Comparison of ENCODE assay signal across 8 mouse cellular contexts in the genomic region with DNA sequence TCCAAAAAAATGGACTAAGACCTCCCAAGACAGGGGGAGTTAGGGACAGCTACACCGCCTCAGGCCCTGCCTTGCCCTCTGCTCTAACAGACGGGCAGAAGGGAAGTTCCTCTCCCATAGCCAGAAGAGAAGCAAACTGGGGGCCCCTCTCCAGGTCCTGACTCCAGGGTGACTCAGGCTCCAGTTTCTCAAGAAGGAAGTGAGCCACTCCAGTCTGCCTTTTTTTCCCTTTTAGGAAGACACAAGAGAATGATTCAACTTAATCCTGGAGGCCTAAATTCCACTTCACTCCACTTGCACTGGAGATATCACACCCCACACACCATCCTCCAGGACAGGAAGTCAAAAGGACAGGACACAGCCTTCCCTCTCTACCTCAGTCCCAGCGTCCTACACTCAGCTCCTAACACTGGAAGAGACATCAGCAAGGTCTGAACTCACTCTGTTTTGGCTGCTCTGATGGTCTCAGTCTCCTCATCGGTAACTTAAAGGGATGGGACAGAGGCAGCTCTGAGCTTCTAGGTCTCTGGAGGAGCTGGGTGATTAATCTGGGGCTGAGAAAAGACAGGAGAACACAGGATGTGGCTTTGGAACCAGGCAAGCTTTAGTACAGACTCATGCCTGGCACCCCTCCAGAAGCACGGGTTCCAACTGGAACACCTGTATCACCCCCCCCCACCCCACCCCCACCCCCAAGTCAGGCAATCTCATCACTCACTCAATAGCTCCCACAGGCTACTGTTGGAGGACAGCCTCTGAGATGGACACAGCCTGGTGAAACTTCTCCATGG. TPM values are rescaled to one million over a fixed set of nuclear protein-coding genes. Genes with fewer than 3 reads are reported as not detected.
A peak's percentile ranks its signal among the peaks of the same experiment; 100 is the strongest.
DNase-seq lines count a peak whose midpoint lies in the region; ATAC-seq and TF ChIP-seq lines count a peak whose summit lies in the region.

No protein-coding gene starts in this region.

- no peaks in the 10 kb centered on the region for H3K27me3 ChIP-seq in intestine, embryonic 15.5 days (replicated peaks)

- WGBS in intestine, embryonic 15.5 days = 31% methylated on average over 5 of the region's 5 CpGs

- peak overlapping the region; percentile 50 for H3K4me2 ChIP-seq in intestine, embryonic 15.5 days (replicated peaks)

- peaks cover 76% of the 10 kb centered on the region for H3K4me1 ChIP-seq in intestine, embryonic 15.5 days (replicated peaks)

- peak; percentile 7; the same call in 1 of the 2 replicates for ATAC-seq in intestine, embryonic 15.5 days
- 0 out of 2 replicates have a peak, but pooled peaks have one; percentile 32 for ATAC-seq in monocyte, adult 5-6 weeks (replicated peaks; ENCODE audit: insufficient number of reproducible peaks, low FRiP score, low TSS enrichment, poor library complexity, severe bottlenecking)

- peak overlapping the region; percentile 59; the same call in 1 of the 2 replicates for H3K27ac ChIP-seq in layer of hippocampus, adult 2 months
- H3K27ac ChIP-seq in intestine, embryonic 15.5 days = peak overlapping the region; percentile 94

- TF ChIP-seq CTCF in layer of hippocampus, adult 2 months (conservative IDR thresholded peaks at IDR 0.05) = no peak

- DNase-seq in layer of hippocampus, adult 2 months (ENCODE audit: low spot score in 2 of 2) = no peak
- DNase-seq in layer of hippocampus, adult 9-10 months (ENCODE audit: low spot score) = no peak
- DNase-seq in c-Kit-positive CD71-negative TER-119-negative erythroid progenitor cells, embryonic 14.5 days (ENCODE audit: low read depth) = peak; percentile 39
- no peak for DNase-seq in ovary, adult 18-20 months (ENCODE audit: low spot score)
- DNase-seq in retina, embryonic 14.5 days (ENCODE audit: low spot score) = no peak
- no peak for DNase-seq in urinary bladder, postnatal 36 days (ENCODE audit: low spot score in 2 of 2)

- no peak overlapping the region for H3K4me3 ChIP-seq in layer of hippocampus, adult 2 months
- no peak overlapping the region for H3K4me3 ChIP-seq in intestine, embryonic 15.5 days (replicated peaks)

- 0 out of 2 replicates have a peak overlapping the region, but pooled peaks have one; percentile 30 for H3K9ac ChIP-seq in intestine, embryonic 15.5 days

- H3K36me3 ChIP-seq in intestine, embryonic 15.5 days = peaks cover 1% of the 10 kb centered on the region; the same call in 1 of the 2 replicates

- H3K9me3 ChIP-seq in intestine, embryonic 15.5 days = no peaks in the 10 kb centered on the region

RNA-seq across cellular contexts. Expression of gene Actn1, which starts 31.0 kb away (rescaled TPM):
- total RNA-seq in layer of hippocampus, adult 2 months (2021) = 100 to 1,000 TPM in 1 of 2 experiments, 10 to 100 TPM in 1; 91.0 to 103 TPM
- polyA plus RNA-seq in intestine, embryonic 15.5 days (2015; fragmentation: Nextera tagmentation; extraction: Ambion mirVana) = 51.2 and 53.6 TPM in 2 replicates
- total RNA-seq in monocyte, adult 5-6 weeks (2017) = 4.9 to 18.8 TPM (median 7.8 TPM) in 3 replicates
